Mouse (Mus musculus) G1E (cell line): ENCODE data around the gene Smpx.

Source experiments
- CTCF ChIP-seq: IDR thresholded peaks from 2 replicates; pipeline ENCODE4 v1.5.1; 2012; ENCODE audit warnings: low read depth, low read length, inconsistent platforms, mixed read lengths
- GATA1 ChIP-seq: IDR thresholded peaks from 2 replicates; pipeline ENCODE4 v1.6.1; 2012; ENCODE audit warnings: borderline replicate concordance, low read length, inconsistent platforms, mixed read lengths
- GATA2 ChIP-seq: IDR thresholded peaks from 2 replicates; pipeline ENCODE4 v1.6.1; 2012; ENCODE audit warnings: low read depth, low read length, inconsistent platforms, borderline replicate concordance
- POLR2AphosphoS5 ChIP-seq: IDR thresholded peaks from 2 replicates; pipeline ENCODE4 v1.6.1; 2012; ENCODE audit warnings: low read depth, low read length, inconsistent platforms; ENCODE audit not compliant: insufficient replicate concordance
- TAL1 ChIP-seq: conservative IDR thresholded peaks from 2 replicates; pipeline ENCODE4 v1.6.1; 2012; ENCODE audit warnings: low read depth, low read length, inconsistent platforms, mixed read lengths

GRCm38 (mm10) chrX:157719907-157720306 is 21.2 kb downstream of the Smpx start:
- no peak for TF ChIP-seq CTCF
- TF ChIP-seq GATA1: no peak
- TF ChIP-seq TAL1: no peak
- TF ChIP-seq POLR2AphosphoS5: no peak
- TF ChIP-seq GATA2: no peak
